Mouse (Mus musculus) testis, postnatal 10 days (tissue): ENCODE results near the gene Gstm6.
A peak's percentile ranks its signal among the peaks of the same experiment; 100 is the strongest.

Source experiments
- DNase-seq: peaks from one replicate; pipeline ENCODE4 v3.0.0; 2021; ENCODE audit warnings: low spot score

Gene Gstm6

GRCm38 (mm10) chr3:107940524-107940923, 3.0 kb downstream of the Gstm6 start:
- no peak for DNase-seq

GRCm38 (mm10) chr3:107939830-107940229, 3.7 kb downstream of the Gstm6 start:
- DNase-seq = no peak

GRCm38 (mm10) chr3:107939403-107939802, 4.1 kb downstream of the Gstm6 start:
- peak; percentile 85 for DNase-seq

GRCm38 (mm10) chr3:107935888-107936287, 7.7 kb downstream of the Gstm6 start:
- DNase-seq = no peak

- no peak for DNase-seq
Observed at GRCm38 (mm10) chr3:107935268-107935667, 8.3 kb downstream of the Gstm6 start.

GRCm38 (mm10) chr3:107932128-107932527, 11.4 kb downstream of the Gstm6 start:
- no peak for DNase-seq

- DNase-seq = peak; percentile 98
Observed at GRCm38 (mm10) chr3:107931670-107932069, 11.9 kb downstream of the Gstm6 start, which contains the start of gene Gstm7. Gstm7 (minus strand) TSS chr3:107931817.

GRCm38 (mm10) chr3:107931134-107931533, 12.4 kb downstream of the Gstm6 start:
- DNase-seq = no peak

GRCm38 (mm10) chr3:107929731-107930130, 13.8 kb downstream of the Gstm6 start:
- no peak for DNase-seq

- DNase-seq = no peak
Observed at GRCm38 (mm10) chr3:107929243-107929642, 14.3 kb downstream of the Gstm6 start.

- DNase-seq = no peak
Observed at GRCm38 (mm10) chr3:107928691-107929090, 14.9 kb downstream of the Gstm6 start.

GRCm38 (mm10) chr3:107927841-107928240, 15.7 kb downstream of the Gstm6 start:
- DNase-seq = no peak

- no peak for DNase-seq
Observed at GRCm38 (mm10) chr3:107925335-107925734, 18.2 kb downstream of the Gstm6 start.

GRCm38 (mm10) chr3:107920348-107920747, 23.2 kb downstream of the Gstm6 start:
- no peak for DNase-seq

- peak; percentile 77 for DNase-seq
Observed at GRCm38 (mm10) chr3:107917783-107918408, 25.7 kb downstream of the Gstm6 start.

GRCm38 (mm10) chr3:107917097-107917496, 26.5 kb downstream of the Gstm6 start:
- DNase-seq = peak; percentile 66

- no peak for DNase-seq
Observed at GRCm38 (mm10) chr3:107916674-107917073, 26.9 kb downstream of the Gstm6 start.

GRCm38 (mm10) chr3:107905942-107906341, 37.6 kb downstream of the Gstm6 start:
- DNase-seq = no peak

- DNase-seq = no peak
Observed at GRCm38 (mm10) chr3:107900955-107901673, 42.4 kb downstream of the Gstm6 start.

- no peak for DNase-seq
Observed at GRCm38 (mm10) chr3:107898691-107899090, 44.9 kb downstream of the Gstm6 start.

GRCm38 (mm10) chr3:107895720-107896569, 47.6 kb downstream of the Gstm6 start, which contains the start of gene Gstm5:
Gstm5 (plus strand) TSS chr3:107895821.
- peak; percentile 91 for DNase-seq

- no peak for DNase-seq
Observed at GRCm38 (mm10) chr3:107895194-107895719, 48.3 kb downstream of the Gstm6 start.
